Mouse (Mus musculus) B cell, adult (primary cell): Measurements from ENCODE around the gene Atp2c2. TPM values are rescaled to one million over a fixed set of nuclear protein-coding genes. Genes with fewer than 3 reads are reported as not detected.

Experiments used
- total RNA-seq: library from RNA; stranded (reverse); gene quantifications from 4 replicates; pipeline ENCODE4 v1.2.4, GENCODE M21; 2023; ENCODE audit not compliant: inconsistent age

Gene Atp2c2
- total RNA-seq: not detected in 4 replicates

DNA sequence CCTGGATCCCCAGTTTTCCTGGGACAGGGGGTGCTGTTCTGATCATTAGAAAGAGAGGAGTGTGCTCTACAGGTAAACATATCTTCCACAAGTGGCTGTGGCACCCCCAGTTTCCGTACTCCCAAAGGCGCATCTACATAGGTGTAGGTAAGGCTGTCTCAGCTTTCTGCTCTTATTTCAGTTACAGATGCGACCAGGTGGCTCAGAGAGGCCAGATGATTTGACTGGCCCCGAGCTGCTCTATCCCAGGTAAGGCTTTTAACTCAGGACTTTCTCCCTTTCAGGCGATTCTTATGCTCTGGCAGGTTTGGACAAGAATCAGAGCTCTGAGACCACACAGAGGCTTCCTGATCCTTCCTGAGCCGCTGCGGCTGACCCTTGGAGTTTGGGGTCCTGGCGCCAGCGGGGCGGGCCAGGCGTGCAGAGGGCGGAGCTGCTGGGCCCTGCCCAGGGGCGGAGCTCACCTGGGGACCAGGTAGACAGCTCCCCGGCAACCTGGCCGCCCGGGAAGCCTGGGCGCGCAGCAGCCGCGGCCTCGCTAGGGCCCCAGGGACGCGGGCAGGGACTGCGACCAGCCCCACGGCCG, at the start of gene Atp2c2:
TSS of gene Atp2c2 (plus strand) at position 461 of the 586 bp plus-strand sequence.

GRCm38 (mm10) chr8:119666219-119666951, 33.4 kb upstream of the Atp2c2 start, which contains the start of gene Wfdc1:
Wfdc1 (plus strand) TSS chr8:119666365.

DNA sequence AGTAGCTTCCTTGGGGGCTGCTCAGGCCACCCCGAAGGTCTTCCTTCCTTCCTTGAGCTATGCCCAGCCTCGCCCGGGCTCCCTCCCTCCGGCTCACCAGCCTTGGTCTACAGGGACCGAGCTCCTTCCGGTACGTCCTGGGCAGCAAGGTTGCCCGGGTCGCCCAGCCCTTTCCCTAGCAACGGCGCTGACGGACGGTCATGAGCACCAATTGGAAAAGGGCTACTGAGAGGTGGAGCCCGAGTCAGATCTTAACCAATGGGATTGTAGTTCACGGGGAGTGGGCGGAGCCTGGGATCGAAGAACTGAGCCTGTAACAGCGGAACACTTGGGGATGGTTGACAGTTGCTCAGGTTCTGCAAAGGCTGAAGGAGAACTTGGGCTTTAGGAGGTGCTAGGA, 78.5 kb downstream of the Atp2c2 start, which contains the start of gene Tldc1:
TSS of gene Tldc1 (minus strand) at position 154 of the 400 bp plus-strand sequence.

Other genes starting within 250 kb of the Atp2c2 start
- 0.42 to 1.5 TPM (median 0.86 TPM) in 4 replicates for gene Slc38a8, start 198.3 kb upstream of the Atp2c2 start, total RNA-seq
- gene Mbtps1, start 141.3 kb upstream of the Atp2c2 start, total RNA-seq: 111 to 116 TPM (median 115 TPM) in 4 replicates
- 38.3 to 50.0 TPM (median 44.7 TPM) in 4 replicates for gene Hsdl1, start 124.8 kb upstream of the Atp2c2 start, total RNA-seq
- not detected in 4 replicates for gene Dnaaf1, start 124.8 kb upstream of the Atp2c2 start, total RNA-seq
- gene Taf1c, start 94.8 kb upstream of the Atp2c2 start, total RNA-seq: 19.2 to 21.4 TPM (median 20.7 TPM) in 4 replicates
- gene Adad2, start 87.3 kb upstream of the Atp2c2 start, total RNA-seq: not detected in 4 replicates
- not detected in 4 replicates for gene Kcng4, start 64.3 kb upstream of the Atp2c2 start, total RNA-seq
- gene Wfdc1, start 33.6 kb upstream of the Atp2c2 start, total RNA-seq: not detected in 4 replicates
- 4.3 to 5.9 TPM (median 5.5 TPM) in 4 replicates for gene Tldc1, start 78.4 kb downstream of the Atp2c2 start, total RNA-seq
- gene Cotl1, start 140.5 kb downstream of the Atp2c2 start, total RNA-seq: 395 to 421 TPM (median 401 TPM) in 4 replicates
- gene Klhl36, start 162.3 kb downstream of the Atp2c2 start, total RNA-seq: 11.0 to 13.1 TPM (median 12.7 TPM) in 4 replicates
- gene Usp10, start 210.4 kb downstream of the Atp2c2 start, total RNA-seq: 83.7 to 118 TPM (median 97.4 TPM) in 4 replicates
- 3.3 to 8.3 TPM (median 6.7 TPM) in 4 replicates for gene Gm20388, start 210.8 kb downstream of the Atp2c2 start, total RNA-seq